Mouse (Mus musculus) naive thymus-derived CD4-positive, alpha-beta T cell, adult 2 months (primary cell): ENCODE data around the gene Gfod2.

Experiments
- DNase-seq: peaks from one replicate; pipeline ENCODE4 v3.0.0-alpha.2; 2011; ENCODE audit warnings: low read depth

Gene Gfod2

DNA sequence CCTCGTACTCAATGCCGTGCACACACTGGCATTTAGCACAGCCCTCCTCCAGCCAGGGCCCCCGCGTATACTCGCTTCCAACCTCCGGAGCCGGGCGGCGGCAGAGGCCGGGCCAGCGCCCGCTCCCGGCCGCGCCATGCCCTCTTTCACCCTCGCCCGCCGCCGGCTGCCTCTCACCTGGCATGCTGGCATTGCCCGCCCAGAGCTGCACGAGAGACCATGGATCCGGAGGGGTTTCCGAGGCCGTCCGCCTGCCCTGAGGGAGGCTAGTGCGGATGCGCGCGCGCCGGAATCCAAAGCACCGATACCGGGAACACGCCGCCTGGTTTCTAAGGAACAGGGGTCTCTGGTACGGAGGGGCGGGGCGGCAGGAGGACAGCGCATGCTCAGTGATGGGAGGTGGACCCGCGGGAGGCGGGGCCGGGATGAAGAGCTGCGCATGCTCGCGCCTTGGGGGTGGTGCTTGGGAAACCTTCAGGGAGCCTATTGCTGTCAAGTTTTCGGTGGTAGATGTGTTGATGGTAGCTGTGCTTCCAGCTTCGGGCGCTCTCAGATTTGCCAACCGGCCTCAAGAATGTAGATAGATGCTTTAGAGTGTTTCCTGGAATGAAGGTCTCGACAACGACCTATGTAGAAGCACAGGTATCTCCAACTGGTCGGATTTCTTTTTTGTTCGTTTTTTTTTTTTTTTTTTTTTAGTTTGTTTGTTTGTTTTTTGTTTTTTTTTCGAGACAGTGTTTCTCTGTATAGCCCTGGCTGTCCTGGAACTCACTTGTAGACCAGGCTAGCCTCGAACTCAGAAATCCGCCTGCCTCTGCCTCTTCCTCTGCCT lies at the start of gene Gfod2:
Gfod2 (minus strand) TSS at position 388 of the 832 bp plus-strand sequence.
- peak; percentile 98 for DNase-seq

DNA sequence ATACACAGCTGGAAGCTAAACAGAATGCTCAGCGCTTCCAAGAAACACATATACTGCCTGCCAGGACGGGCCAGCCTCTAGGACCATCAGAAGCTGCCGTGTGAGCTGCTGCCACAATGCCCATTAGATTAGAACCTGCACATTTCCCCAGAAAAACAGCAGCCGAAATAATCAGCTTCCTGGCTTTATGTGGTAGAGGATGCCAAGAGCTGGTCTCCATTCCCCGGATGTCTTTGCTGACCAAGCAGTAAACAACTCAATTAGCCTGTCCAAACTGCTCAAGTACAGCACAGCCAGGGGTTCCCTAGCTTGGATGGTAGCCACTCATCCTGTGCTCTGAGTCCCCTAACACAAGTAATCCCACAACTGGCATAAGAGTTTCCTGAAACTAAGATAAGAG lies 49.3 kb upstream of the Gfod2 start:
- no peak for DNase-seq

DNA sequence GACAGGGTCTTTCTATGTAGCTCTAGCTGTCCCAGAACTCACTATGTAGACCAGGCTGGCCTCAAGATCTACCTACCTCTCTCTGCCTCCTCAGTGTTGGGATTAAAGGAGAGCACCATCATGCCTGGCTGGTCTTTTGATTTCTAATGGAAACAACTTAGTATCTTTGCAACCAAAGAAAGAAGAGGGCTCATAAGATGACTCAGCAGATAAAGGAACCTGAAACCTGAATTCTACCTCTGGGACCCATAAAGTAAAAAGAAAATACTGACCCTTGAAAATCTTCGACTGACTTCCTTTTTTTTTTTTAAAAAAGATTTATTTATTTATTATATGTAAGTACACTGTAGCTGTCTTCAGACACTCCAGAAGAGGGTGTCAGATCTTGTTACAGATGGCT lies 47.5 kb upstream of the Gfod2 start:
- DNase-seq, result no peak

DNA sequence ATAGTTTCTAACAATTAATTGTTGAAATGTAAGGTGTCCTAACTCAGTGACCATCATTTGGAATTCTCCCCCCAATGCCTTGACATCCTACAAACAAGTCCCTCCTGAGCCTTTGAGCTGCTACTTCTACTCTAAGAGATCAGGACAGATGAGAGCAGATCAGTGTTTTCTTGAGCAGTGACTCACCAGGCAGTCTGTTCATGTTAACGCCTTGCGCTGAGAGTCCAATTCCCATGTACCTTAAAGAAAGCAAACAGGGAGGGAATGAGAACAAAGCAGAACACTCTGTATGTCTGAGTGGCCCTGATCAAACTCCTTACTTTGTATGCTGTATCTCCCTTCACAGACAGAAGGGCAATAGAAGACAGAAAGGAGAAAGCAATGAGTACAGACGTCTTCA lies 46.9 kb upstream of the Gfod2 start:
- DNase-seq, result no peak

DNA sequence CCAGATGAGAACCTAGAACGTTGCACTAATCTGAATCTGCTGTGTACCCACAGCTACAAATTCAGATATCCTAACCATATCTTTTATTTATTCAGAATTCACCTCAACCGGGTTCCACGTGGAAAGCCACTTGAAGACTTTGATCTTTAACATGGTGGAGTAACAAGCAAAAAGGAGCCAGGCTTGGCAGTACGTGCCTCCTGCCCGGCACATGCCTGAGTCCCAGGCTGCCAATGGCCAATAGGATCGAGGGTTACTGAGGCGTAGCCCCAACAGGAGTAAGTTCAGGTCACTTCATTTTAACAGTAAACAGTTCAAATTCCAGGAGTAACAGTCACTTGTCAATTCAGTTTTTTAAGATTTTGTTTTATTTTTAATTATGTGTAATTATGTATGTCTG lies 46.3 kb upstream of the Gfod2 start:
- no peak for DNase-seq

DNA sequence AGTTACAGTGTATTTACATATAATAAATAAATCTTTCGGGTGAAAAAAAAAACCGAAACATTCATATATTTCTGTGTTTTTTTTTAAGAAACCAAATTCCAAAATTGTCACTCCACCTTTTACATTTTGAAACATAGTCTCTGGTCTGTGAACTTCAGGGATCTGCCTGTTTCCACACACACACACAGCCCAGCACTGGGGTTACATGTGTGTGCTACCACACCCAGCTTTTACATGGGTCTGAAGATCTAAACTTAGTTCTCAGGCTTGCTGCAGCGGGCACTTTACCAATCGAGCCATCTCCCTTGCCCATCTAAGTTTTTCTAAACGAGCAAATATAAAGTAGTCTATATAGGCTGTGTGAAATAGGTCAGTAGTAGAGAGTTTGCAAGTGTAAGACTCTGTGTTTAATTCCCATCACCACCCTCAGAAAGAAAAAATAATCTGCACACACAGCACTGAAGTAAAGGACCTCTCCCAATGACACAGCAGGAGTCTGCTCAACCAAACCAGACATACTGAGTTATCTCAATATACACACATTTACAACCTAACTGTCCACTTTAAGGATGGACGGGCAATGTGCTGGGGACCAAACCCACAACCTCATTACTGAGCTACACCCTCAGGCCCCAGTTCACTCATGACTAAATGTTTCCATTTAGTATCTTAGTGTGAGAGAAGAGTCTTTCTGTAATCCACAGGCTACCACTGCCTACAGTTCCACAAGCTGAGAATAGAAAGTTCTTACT lies 42.9 kb upstream of the Gfod2 start:
- DNase-seq, result no peak

DNA sequence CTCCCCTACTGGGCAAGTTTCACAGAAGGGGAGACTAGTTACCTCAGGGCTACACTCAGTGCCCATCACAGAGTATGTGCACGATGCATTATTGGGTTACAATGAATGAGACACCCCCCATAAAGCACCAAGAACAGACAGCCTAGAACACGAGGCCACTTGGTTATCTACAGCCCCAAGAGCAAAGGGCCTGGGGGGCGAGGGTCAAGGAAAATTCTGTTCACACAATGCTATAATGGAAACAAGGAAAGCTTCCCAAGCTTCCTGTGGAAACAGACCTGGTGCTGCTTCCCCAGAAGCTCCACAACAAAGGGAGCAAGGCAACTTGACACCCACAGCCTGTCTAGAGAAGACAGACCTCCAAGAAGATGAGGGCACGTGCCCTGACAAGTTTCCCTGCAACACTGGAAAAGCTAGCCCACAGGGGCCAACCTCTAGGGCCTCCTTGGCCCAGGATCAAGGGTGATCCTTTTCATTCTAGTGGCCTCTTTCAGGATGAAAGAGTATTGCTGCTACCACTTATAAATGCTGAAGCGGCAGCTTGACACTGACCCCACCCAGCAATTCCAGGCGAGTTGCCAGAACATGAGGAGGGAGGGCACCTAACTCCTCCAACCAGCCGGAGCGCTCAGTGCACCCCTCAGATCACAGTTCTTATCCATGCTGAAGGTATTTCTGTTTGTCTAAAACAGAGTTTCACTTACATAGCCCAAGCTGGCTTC lies 40.8 kb upstream of the Gfod2 start:
- no peak for DNase-seq

DNA sequence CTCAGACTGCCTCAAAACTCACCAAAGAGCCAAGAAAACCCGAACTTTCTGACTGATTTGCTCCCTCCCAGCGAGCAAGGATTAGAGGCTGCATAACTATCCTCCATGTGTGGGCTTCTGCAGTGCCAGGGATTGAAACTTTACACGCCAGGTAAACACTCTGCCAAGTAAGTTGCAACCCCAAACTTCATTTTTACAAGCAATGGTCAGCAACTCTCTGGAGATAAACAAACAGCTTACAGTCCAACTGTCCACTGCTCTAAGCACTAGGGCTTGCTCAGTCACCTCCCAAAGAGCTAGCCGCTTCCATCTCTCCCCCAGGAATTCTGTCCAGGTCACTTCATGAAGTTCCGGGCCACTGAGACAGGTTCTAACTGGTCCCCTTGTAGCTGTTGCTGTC lies 39.9 kb upstream of the Gfod2 start:
- no peak for DNase-seq

DNA sequence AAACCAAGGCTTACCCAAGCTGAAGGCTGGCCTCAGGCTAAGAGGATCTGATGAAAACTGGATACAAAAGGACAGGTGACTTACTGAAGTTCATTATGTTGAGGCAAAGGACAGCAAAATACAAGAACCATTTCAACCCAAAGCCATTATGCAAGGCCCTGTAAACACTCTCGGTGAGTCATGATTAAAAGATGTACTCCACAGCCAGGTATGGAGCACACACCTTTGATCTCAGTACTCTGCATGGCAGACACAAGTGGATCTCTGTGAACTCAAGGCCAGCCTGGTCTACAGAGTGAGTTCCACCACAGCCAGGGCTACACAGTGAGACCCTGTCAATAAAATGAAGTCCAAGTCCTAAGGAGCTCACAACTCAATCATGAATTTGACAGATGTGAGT lies 37.3 kb upstream of the Gfod2 start:
- no peak for DNase-seq

DNA sequence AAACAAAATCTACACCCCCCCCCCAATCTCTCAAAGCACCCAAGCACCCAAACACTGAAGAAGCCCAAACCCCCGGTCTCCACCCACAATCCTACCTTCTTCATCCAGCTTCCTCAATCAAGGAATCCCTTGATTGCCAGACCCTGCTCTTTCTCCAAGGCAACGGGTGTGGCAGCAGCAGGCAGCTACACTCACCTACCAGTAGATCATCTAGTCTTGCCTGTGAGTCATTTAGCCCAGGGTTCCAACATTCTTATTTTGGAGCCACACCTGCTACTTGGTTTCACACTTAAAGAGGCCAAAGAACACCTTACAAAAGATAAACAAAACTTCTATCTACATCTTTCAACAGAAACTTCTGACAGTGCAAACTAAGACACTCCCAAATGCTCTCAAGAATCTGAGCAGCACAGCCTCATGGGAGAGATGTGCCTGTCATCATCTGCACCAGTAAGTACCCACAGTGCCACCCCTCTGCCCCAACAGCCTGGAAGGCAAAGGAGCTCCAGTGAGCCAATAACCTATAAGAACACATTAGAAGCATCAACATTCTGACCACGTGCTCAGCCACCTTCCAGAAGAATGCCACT lies 35.6 kb upstream of the Gfod2 start:
- no peak for DNase-seq

DNA sequence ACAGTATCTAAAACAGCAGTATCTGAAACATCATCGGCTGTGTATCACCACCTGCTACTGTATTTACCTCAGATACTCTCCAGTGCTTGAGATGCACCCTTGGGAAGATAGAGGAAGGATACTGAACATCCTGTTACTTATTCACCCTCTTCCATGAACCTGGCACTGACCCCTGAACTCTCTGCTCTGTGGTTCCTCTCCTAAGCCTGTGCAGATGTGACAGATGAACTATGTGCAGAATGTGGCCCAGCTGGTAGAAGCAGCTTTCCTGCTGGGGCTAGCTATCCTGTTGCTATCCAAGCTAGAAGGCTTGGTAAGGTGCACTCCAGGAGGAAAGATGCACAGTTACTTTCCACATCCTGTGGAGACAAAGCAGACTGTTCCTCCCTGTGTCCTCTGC lies 34.9 kb upstream of the Gfod2 start:
- DNase-seq, result no peak

DNA sequence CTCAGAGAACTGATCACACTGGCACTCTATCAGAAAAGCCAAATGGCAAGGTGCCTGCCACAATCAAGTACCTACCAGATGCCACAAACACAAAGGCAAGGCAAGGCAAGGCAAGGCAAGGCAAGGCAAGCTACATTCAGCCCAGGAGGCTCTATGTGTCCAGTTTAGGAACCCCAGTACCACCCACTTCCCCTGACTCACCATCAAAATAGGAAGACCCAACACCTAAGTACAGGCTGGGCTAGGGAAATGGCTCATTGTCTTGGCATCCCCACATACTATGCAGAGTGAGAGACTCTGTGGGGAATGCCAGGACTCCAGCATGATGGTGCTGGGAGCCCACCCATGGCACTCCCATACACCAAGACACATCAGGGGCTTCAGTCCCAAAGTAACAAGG lies 31.2 kb upstream of the Gfod2 start:
- no peak for DNase-seq

DNA sequence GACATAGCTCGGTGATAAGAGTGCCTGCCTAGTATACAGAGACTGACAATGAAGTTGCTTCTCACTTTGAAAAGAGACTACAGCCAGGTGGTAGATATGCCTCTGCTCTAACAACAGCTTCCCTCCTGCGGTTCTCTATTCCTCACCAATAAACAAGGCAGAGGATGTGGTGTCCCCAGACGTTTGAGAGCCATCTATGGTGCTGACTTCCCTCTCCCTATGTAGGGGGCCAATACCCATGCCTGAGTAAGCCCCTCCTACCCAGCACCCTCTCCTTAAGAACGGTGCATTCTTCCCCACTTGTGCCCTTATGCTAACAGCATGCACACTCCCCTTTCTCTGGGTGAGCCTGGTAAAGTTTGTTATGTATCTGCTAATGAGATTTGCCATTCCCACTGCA lies 30.5 kb upstream of the Gfod2 start:
- DNase-seq, result peak; percentile 72

DNA sequence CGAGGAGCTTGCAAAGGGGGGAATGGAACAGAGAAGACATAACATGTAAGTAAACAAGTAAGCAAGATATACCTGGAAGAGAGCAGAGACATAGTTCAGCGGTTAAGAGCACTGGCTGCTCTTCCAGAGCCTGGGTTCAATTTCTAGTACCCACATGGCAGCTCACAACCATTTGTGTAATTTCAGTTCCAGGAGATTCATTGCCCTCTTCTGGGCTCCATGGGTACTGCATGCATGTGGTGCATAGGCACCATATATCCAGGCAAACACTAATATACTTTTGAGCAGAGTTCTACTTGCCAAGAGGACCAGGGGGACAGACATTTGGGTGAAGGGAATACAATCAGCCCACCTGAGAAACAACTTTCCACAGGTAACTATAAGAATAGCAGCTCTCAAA lies 29.8 kb upstream of the Gfod2 start:
- peak; percentile 84 for DNase-seq

DNA sequence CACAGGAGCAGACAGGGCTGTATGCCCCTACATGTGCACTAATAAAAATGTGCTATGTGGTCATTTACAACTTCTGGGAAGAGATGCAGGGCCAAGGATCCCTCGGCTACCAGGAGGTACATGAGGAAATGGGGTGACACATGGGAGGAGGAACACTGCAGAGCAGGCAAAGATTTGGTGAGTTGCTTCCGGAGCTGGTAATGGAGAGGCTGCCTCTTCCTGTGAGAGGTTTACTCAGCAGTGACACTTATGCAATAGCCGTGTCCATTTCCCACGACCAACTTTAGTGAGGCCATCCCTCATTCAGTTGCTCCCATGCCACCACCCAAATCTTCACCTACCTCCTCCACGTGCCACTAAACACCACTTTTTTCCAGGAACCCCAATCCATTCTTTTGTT lies 21.8 kb upstream of the Gfod2 start:
- DNase-seq, result no peak

DNA sequence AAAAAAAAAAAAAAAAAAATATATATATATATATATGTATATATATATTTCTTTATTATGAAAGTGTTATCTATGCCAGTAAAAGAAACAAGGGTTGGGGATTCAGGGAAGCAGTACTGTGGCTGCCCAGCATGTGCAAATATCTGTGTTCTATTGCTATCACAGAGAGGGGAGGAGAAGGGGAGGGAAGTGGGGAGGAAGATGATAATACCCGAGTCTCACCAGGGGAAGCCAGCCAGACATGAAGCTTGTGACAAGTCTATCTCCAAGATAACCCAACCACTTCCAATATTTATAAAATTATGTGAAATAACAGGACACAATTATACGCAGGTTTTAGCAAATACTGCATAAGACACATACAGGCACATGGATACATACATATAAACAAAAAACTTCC lies 19.4 kb upstream of the Gfod2 start:
- no peak for DNase-seq

DNA sequence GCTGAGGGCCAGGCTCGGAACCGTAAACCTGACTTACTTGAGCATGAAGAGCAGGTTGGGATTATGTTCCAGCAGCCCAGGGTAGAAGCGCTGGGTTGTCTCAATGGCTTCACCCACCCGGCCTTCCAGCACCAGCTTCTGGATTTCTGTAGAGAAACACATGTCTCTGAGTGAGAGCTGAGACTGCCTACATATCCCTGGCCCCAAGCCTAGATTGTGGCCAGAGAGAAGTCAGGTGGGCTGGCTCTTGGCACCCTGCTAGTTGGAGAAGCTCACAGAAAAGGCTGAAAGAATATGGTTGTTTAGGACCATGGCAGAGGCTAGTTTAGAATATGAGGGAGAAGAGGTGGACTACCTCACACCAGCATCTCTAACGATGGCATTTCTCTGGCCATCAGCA lies 16.0 kb upstream of the Gfod2 start:
- DNase-seq, result no peak

DNA sequence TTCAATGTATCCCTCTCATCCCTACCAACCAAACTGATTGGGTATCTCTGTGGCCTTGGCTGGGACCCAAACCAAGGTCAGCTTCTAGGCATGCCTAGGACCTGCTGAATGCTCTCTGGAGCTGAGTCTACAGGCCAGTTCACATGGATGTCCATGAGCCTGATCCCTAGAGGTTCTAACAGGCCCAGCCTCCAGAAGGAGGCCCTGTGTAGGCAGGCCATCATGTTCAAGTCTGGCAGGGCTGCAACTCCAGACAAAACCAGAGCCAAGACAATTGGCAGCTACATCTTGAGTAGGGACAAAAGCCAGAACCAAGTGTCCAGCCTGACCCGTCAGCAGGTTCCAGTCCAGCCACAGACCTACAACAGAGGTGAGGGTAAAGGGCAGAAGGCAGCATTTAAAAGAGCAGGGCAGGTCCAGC lies 15.0 kb upstream of the Gfod2 start:
- no peak for DNase-seq

DNA sequence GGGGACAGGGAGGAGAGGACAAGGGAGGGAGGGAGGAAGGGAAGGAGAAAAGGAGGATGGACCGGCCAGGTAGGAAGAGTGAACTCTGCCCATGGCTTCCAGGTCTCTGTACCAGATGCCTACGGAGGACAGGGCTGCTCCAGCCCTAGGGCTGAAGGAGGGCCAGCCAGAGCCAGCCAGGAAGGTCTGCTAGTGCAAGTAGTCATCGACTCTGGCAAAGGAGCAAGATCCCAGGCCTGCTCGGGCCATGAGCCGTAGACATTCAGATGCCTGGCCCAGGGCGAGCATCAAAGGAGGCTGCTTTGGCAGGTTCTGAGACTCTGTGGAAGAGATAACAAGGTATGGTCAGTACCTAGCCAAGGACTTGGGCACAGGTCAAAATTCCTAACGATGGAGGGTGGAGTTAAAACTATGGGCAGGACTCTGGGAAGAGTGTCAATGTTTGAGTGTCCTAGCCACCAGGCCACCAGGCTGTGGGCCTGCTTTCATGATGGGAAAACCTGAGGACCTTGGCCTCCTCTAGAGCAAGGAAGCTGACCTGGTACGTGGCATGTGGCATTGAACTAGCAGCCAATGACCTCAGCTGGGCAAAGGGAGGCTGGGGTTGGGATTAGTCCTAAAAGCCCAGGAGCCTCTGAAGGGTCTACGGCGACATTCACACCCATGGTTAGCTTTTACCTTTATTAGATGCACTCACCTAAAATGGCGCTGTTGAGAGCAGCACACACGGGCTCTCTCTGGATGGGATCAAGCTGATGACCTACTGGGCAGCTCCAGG lies 13.1 kb upstream of the Gfod2 start:
- DNase-seq, result no peak

DNA sequence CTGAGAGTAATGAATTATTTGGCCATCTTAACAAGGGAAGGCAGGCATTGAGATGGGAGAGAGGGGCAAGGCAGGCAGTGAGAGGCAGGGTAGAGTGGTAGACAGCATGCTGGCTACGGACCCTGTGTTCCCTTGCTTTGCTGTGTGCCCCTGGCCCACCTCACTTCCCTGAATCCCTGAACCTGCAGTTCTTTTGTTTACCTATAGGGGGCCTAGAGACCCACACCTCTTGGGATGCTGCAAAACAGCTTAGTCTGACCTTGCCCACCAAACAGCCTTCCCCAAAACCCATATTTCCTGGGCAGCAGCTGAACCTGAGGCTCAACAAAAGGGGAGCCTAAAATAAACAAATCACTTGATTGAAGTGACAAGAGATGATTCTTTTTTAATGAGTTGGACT lies 12.1 kb upstream of the Gfod2 start:
- DNase-seq, result peak; percentile 61

DNA sequence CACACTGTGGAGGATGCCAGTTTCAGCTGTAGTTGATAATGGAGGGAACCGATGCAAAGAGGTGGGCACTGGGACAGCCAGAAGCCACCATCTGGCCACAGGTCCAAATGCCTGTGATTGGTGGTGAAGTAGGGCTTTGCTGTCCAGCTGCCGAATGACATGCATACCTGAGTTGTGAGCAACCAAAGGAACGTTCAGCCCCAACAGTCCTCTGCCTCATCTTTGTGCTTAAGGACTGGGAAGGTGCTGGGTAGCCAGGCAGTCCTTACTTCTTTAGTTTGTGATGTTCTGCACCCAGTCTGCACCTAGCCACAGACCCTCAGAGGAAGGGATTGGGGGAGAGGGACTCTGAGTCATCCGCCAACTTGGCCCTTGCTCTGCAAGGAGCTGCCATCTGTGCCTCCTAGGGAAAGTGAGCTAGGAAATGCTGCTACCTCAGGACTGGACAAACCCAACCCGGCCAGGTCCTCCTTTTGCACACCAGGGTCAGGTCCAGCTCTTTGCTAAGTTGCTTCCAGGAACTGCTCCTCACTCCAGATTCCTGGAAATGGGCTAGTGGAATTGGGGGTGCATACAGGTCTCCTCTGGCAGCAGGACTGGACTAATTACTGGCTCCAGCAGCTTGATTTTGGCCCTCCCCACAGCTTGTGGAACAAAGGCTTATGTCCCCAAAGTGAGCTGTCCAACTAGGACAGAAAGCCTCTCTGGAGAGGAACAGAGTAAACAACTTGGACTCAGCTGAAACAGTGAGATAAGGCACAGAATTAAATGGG lies 10.2 kb upstream of the Gfod2 start:
- no peak for DNase-seq
